Mouse (Mus musculus): ENCODE data around the gene Coq8b. TPM values are rescaled to one million over a fixed set of nuclear protein-coding genes. Genes with fewer than 3 reads are reported as not detected.
A peak's percentile ranks its signal among the peaks of the same experiment; 100 is the strongest.

Coq8b gene
- polyA plus RNA-seq, 1 experiment from 2014 or later = 16.8 TPM

DNA sequence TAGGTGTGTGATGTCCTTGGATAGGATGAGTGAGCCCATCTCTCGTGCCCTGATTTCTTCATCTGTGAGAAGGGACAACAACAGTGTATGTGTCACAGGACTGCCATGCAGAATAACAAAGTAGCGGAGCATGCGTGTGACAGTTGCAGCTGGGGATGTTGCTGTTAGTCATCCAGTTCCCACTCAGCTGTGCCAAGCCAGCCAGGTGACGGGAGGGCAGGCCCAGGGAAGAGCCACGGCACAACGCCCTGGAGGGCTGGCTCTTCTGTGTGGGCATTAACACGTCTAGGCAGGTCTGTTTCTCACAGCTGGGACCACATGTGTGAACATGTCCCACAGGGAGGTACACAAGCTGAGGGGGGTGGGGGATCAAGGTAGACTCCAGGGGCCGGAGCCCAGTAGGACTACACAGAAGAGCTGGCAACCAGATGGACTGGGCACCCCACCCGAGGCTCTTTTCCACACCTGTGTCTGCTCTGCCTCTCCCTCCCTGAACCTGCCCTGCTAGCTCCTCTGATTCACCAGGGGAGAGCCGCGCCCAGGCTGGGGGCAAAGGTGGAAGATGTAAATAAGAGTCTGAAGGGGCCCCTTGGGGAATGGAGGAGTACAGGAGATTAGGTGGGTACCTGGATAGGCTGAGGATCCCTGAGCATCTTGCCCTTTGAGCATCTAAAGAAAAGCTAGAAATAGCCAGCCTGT, 7.8 kb upstream of the Coq8b start:
- Histone ChIP-seq H3K36me3 (ENCODE audit: control insufficient read depth, insufficient read depth, low read length) (peaks cover 19% of the 10 kb centered on the region), H3K9me3 (ENCODE audit: control insufficient read depth, low read length) (no peaks in the 10 kb centered on the region), H3K27ac (replicated peaks; ENCODE audit: low read depth, low read length) (no peak overlapping the region), H3K4me3 (ENCODE audit: low read depth, low read length) (peak overlapping the region; percentile 88), H3K4me1 (ENCODE audit: control insufficient read depth, insufficient read depth, low read length) (peaks cover 33% of the 10 kb centered on the region), H3K9ac (ENCODE audit: low read depth, low read length) (peak overlapping the region; percentile 85; the same call in 1 of the 2 replicates), H3K4me2 (ENCODE audit: low read depth, low read length) (peak overlapping the region; percentile 89), H3K27me3 (replicated peaks; ENCODE audit: control insufficient read depth, insufficient read depth, low read length) (no peaks in the 10 kb centered on the region)
- 56% methylated on average over 11 of the region's 11 CpGs for WGBS
- ATAC-seq (ENCODE audit: low read depth) (peak; percentile 23; the same call in 1 of the 2 replicates), DNase-seq (ENCODE audit: low spot score) (peak; percentile 66)

DNA sequence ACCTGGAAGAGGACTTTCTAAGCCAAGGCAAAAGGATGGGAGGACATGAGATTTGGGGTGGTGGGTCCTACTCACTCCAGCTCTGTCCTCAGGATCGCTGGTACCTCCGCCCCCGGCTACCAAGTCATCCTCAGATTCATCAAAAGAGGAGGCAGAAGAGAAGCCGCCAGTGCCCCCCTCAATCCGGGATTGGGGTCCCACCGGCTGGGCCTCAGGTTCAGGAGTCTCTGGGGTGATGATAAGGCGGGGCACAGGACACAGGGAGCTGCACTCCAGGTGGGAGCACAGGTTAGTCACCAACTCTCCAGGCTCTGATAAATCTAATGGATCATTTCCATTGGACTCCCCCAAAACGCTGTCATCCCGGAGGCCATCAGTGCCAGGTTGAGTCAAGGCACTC, 5.5 kb upstream of the Coq8b start:
- peaks cover under 1% of the 10 kb centered on the region; the same call in 1 of the 2 replicates for H3K36me3 ChIP-seq (ENCODE audit: control insufficient read depth, insufficient read depth, low read length)
- peak overlapping the region; percentile 85 for H3K9ac ChIP-seq (ENCODE audit: low read depth, low read length)
- H3K27ac ChIP-seq (replicated peaks; ENCODE audit: low read depth, low read length) = no peak overlapping the region
- DNase-seq (ENCODE audit: low spot score) (no peak), ATAC-seq (ENCODE audit: low read depth) (no peak)
- peak overlapping the region; percentile 89 for H3K4me2 ChIP-seq (ENCODE audit: low read depth, low read length)
- peaks cover 33% of the 10 kb centered on the region for H3K4me1 ChIP-seq (ENCODE audit: control insufficient read depth, insufficient read depth, low read length)
- H3K4me3 ChIP-seq (ENCODE audit: low read depth, low read length) = peak overlapping the region; percentile 88
- no peaks in the 10 kb centered on the region for H3K27me3 ChIP-seq (replicated peaks; ENCODE audit: control insufficient read depth, insufficient read depth, low read length)
- 32% methylated on average over 9 of the region's 9 CpGs for WGBS
- no peaks in the 10 kb centered on the region for H3K9me3 ChIP-seq (ENCODE audit: control insufficient read depth, low read length)

GRCm38 (mm10) chr7:27227676-27228075, 5.1 kb upstream of the Coq8b start:
- ATAC-seq (ENCODE audit: low read depth) = no peak
- H3K4me1 ChIP-seq (ENCODE audit: control insufficient read depth, insufficient read depth, low read length) = peaks cover 33% of the 10 kb centered on the region

GRCm38 (mm10) chr7:27228281-27228821, 4.5 kb upstream of the Coq8b start, which contains the start of gene Itpkc:
Gene Itpkc (minus strand): TSS chr7:27228661.
- Histone ChIP-seq H3K4me3 (ENCODE audit: low read depth, low read length) (peak within 1 kb of the TSS; percentile 88), H3K27ac (replicated peaks; ENCODE audit: low read depth, low read length) (peak within 1 kb of the TSS; percentile 92), H3K4me2 (ENCODE audit: low read depth, low read length) (peak within 1 kb of the TSS; percentile 89), H3K4me1 (ENCODE audit: control insufficient read depth, insufficient read depth, low read length) (peaks cover 34% of the 10 kb centered on the region), H3K9me3 (ENCODE audit: control insufficient read depth, low read length) (no peaks in the 10 kb centered on the region), H3K9ac (ENCODE audit: low read depth, low read length) (peak within 1 kb of the TSS; percentile 85), H3K36me3 (ENCODE audit: control insufficient read depth, insufficient read depth, low read length) (no peaks in the 10 kb centered on the region; the same call in 1 of the 2 replicates), H3K27me3 (replicated peaks; ENCODE audit: control insufficient read depth, insufficient read depth, low read length) (no peaks in the 10 kb centered on the region)
- peak; percentile 98 for DNase-seq (ENCODE audit: low spot score)
- WGBS = under 1% methylated on average over 30 of the region's 49 CpGs
- ATAC-seq (ENCODE audit: low read depth) = peak; percentile 81

More at GRCm38 (mm10) chr7:27227676-27228075, 5.1 kb upstream of the Coq8b start:
- Histone ChIP-seq H3K27ac (replicated peaks; ENCODE audit: low read depth, low read length) (peak overlapping the region; percentile 92), H3K9me3 (ENCODE audit: control insufficient read depth, low read length) (no peaks in the 10 kb centered on the region), H3K4me2 (ENCODE audit: low read depth, low read length) (peak overlapping the region; percentile 89), H3K9ac (ENCODE audit: low read depth, low read length) (peak overlapping the region; percentile 85), H3K27me3 (replicated peaks; ENCODE audit: control insufficient read depth, insufficient read depth, low read length) (no peaks in the 10 kb centered on the region), H3K4me3 (ENCODE audit: low read depth, low read length) (peak overlapping the region; percentile 88), H3K36me3 (ENCODE audit: control insufficient read depth, insufficient read depth, low read length) (no peaks in the 10 kb centered on the region; the same call in 1 of the 2 replicates)
- WGBS = 5% methylated on average over 10 of the region's 10 CpGs
- no peak for DNase-seq (ENCODE audit: low spot score)

- H3K4me3 ChIP-seq (ENCODE audit: low read depth, low read length) = peak overlapping the region; percentile 88
- peak overlapping the region; percentile 89 for H3K4me2 ChIP-seq (ENCODE audit: low read depth, low read length)
- H3K9me3 ChIP-seq (ENCODE audit: control insufficient read depth, low read length) = no peaks in the 10 kb centered on the region
- no peaks in the 10 kb centered on the region; the same call in 1 of the 2 replicates for H3K36me3 ChIP-seq (ENCODE audit: control insufficient read depth, insufficient read depth, low read length)
- ATAC-seq (ENCODE audit: low read depth) = no peak
- peak overlapping the region; percentile 92 for H3K27ac ChIP-seq (replicated peaks; ENCODE audit: low read depth, low read length)
- H3K9ac ChIP-seq (ENCODE audit: low read depth, low read length) = peak overlapping the region; percentile 85
- peaks cover 39% of the 10 kb centered on the region for H3K4me1 ChIP-seq (ENCODE audit: control insufficient read depth, insufficient read depth, low read length)
- H3K27me3 ChIP-seq (replicated peaks; ENCODE audit: control insufficient read depth, insufficient read depth, low read length) = no peaks in the 10 kb centered on the region
- DNase-seq (ENCODE audit: low spot score) = no peak
- 15% methylated on average over 6 of the region's 6 CpGs for WGBS
Measured at GRCm38 (mm10) chr7:27228865-27229264, 4.0 kb upstream of the Coq8b start.

GRCm38 (mm10) chr7:27230781-27231180, 2.0 kb upstream of the Coq8b start:
- Histone ChIP-seq H3K9ac (ENCODE audit: low read depth, low read length) (no peak overlapping the region), H3K4me3 (ENCODE audit: low read depth, low read length) (no peak overlapping the region), H3K36me3 (ENCODE audit: control insufficient read depth, insufficient read depth, low read length) (no peaks in the 10 kb centered on the region), H3K27me3 (replicated peaks; ENCODE audit: control insufficient read depth, insufficient read depth, low read length) (no peaks in the 10 kb centered on the region), H3K9me3 (ENCODE audit: control insufficient read depth, low read length) (no peaks in the 10 kb centered on the region), H3K27ac (replicated peaks; ENCODE audit: low read depth, low read length) (no peak overlapping the region), H3K4me2 (ENCODE audit: low read depth, low read length) (no peak overlapping the region), H3K4me1 (ENCODE audit: control insufficient read depth, insufficient read depth, low read length) (peaks cover 26% of the 10 kb centered on the region)
- ATAC-seq (ENCODE audit: low read depth) = no peak
- 73% methylated on average over 4 of the region's 4 CpGs for WGBS
- no peak for DNase-seq (ENCODE audit: low spot score)

GRCm38 (mm10) chr7:27231693-27232331, 1.0 kb upstream of the Coq8b start:
- Histone ChIP-seq H3K27ac (replicated peaks; ENCODE audit: low read depth, low read length) (no peak overlapping the region), H3K27me3 (replicated peaks; ENCODE audit: control insufficient read depth, insufficient read depth, low read length) (no peaks in the 10 kb centered on the region), H3K4me1 (ENCODE audit: control insufficient read depth, insufficient read depth, low read length) (peaks cover 15% of the 10 kb centered on the region), H3K4me2 (ENCODE audit: low read depth, low read length) (no peak overlapping the region), H3K9ac (ENCODE audit: low read depth, low read length) (no peak overlapping the region), H3K4me3 (ENCODE audit: low read depth, low read length) (no peak overlapping the region), H3K9me3 (ENCODE audit: control insufficient read depth, low read length) (no peaks in the 10 kb centered on the region), H3K36me3 (ENCODE audit: control insufficient read depth, insufficient read depth, low read length) (no peaks in the 10 kb centered on the region)
- ATAC-seq (ENCODE audit: low read depth) (no peak), DNase-seq (ENCODE audit: low spot score) (no peak)
- 78% methylated on average over 7 of the region's 7 CpGs for WGBS

DNA sequence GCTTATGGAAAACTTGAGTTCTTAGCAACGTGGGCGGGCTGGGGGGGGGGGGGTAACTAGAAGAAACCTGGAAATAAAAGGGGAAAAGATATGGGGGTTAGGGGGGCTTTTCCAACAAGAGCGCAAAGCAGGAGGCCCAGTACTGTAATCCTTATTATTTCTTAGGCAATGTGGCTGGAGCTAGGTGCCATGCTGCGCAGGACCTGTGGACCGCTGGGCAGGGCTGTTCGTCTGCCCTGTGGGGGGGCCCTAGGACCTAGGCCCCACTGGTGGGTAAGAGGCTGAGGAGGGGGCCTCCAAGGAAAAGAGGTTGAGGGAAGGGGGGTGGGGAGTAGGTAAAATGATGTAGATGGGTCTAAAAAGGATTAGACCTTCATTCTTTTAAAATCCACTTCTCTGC, 477 bp downstream of the Coq8b start:
- WGBS = 3% methylated on average over 6 of the region's 6 CpGs
- no peak for DNase-seq (ENCODE audit: low spot score)
- ATAC-seq (ENCODE audit: low read depth) = no peak

More for the DNA sequence above, 477 bp downstream of the Coq8b start:
- H3K4me1 ChIP-seq (ENCODE audit: control insufficient read depth, insufficient read depth, low read length) = peaks cover 10% of the 10 kb centered on the region; the same call in 1 of the 2 replicates
- no peaks in the 10 kb centered on the region for H3K27me3 ChIP-seq (replicated peaks; ENCODE audit: control insufficient read depth, insufficient read depth, low read length)
- no peaks in the 10 kb centered on the region for H3K9me3 ChIP-seq (ENCODE audit: control insufficient read depth, low read length)
- H3K4me2 ChIP-seq (ENCODE audit: low read depth, low read length) = peak overlapping the region; percentile 69
- H3K36me3 ChIP-seq (ENCODE audit: control insufficient read depth, insufficient read depth, low read length) = peaks cover 10% of the 10 kb centered on the region; the same call in 1 of the 2 replicates
- peak overlapping the region; percentile 66 for H3K9ac ChIP-seq (ENCODE audit: low read depth, low read length)
- peak overlapping the region; percentile 81 for H3K27ac ChIP-seq (replicated peaks; ENCODE audit: low read depth, low read length)
- H3K4me3 ChIP-seq (ENCODE audit: low read depth, low read length) = peak overlapping the region; percentile 50

Data from embryonic facial prominence, embryonic 14.5 days (tissue).